Mouse (Mus musculus) megakaryocyte-erythroid progenitor cell, adult 5 weeks (primary cell): ENCODE results near the gene BC049715. TPM values are rescaled to one million over a fixed set of nuclear protein-coding genes. Genes with fewer than 3 reads are reported as not detected.

Experiments used
- polyA plus RNA-seq: library from polyadenylated mRNA; stranded (reverse); fragments of >175 nt; gene quantifications from 2 replicates; pipeline ENCODE4 v1.2.3, GENCODE M21; 2012

The BC049715 gene
- polyA plus RNA-seq = 2.3 and 4.9 TPM in 2 replicates

DNA sequence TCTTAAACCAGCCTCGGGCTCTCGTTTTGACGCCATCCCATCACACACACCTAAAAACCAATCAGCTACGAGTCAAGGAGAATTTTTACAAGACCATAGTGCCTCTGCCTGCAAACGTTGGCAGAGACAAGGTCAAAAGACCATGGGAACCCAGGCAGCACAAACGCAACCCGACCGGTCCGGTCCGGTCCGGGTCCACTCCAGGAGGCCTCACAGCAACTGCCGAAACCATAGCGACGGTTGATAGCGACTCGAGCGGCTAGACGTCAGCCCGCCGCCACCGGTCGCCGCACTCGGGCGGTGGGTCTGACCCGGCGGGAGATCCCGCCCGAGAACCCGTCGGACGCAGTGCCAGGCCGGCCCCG, at the start of gene BC049715:
BC049715 (plus strand) TSS at position 111 of the 365 bp plus-strand sequence.

DNA sequence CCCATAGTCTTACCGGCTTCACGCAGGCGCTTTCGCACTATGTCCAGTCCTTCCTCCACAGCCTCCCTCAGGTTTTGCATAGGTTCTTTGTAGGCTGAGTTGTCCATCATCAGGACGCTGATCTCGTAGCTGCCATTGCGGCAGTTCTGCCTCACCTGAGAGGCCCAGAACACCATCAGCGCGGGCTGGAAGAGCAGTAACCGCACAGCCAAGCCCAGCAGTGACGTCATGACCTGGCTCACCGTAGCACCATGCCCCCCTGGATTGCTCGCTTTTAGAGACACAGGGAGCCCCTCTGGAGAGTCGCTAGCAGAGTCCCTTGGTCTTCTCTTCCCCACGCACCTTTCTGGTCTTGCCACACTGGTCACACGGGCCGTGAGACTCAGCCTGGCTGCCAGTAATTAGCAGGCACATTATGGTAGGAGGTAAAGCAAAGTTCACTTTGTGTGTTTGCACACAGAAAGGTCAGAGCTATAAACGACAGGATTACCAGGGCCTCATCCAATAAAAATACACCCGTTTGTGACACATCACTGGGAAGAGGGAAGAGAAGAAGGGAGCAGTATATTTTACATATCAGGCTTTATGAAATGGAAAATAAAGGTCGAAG, 45.9 kb upstream of the BC049715 start, which contains the start of gene Gucy2c:
Gucy2c (minus strand) TSS at position 389 of the 610 bp plus-strand sequence.

DNA sequence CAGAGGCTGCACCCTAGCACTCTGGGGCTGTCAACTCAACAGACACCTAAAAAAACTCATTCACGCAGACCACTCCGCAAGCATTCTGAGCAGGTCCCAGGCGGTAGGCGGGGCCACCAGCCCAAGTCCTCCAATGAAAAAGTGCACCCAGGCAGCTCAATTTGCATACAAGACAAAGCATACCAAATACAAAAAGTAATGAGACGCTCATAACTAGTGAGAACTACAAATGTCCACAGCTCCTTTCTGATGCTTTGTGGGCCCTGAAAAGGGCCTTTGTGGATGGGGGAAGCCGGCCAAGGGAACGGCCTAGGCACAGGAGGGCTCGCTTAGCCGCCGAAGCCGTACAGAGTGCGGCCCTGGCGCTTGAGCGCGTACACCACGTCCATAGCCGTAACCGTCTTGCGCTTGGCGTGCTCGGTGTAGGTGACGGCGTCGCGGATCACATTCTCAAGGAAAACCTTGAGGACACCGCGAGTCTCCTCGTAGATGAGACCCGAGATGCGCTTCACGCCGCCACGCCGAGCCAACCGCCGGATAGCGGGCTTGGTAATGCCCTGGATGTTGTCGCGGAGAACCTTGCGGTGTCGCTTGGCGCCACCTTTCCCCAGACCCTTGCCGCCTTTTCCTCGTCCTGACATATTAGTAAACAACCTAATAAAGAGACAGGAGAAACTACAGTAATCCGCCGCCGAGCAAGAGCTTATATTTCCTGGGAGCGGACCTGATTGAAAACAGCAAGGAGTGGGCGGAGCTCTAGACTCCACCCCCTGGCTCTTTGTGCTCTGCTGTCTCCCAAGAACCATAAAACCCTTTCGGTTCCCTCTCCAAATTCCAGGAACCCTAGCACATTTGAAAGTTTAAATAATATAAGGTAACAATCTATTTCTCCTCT, 23.4 kb upstream of the BC049715 start, which contains the start of gene Hist4h4:
Hist4h4 (minus strand) TSS at position 677 of the 895 bp plus-strand sequence.

DNA sequence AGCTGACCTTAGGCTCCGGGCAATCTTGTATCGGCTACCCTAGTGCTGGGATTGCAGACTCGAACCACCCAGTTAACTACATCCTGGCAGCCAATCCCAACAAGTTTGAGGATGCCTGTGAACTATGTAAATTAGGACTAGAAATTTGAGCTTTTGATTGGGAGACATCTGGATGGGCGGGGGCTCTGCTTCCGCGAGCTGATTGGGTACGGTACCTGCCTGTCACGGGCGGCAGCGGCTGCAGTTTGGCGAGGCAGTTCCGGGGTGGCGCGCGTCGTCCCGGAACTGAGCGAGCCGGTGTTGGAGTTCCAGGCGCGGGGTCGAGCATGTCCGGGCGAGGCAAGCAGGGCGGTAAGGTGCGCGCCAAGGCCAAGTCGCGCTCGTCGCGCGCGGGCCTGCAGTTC, 19.4 kb upstream of the BC049715 start, which contains the start of gene H2afj:
H2afj (plus strand) TSS at position 231 of the 404 bp plus-strand sequence.

DNA sequence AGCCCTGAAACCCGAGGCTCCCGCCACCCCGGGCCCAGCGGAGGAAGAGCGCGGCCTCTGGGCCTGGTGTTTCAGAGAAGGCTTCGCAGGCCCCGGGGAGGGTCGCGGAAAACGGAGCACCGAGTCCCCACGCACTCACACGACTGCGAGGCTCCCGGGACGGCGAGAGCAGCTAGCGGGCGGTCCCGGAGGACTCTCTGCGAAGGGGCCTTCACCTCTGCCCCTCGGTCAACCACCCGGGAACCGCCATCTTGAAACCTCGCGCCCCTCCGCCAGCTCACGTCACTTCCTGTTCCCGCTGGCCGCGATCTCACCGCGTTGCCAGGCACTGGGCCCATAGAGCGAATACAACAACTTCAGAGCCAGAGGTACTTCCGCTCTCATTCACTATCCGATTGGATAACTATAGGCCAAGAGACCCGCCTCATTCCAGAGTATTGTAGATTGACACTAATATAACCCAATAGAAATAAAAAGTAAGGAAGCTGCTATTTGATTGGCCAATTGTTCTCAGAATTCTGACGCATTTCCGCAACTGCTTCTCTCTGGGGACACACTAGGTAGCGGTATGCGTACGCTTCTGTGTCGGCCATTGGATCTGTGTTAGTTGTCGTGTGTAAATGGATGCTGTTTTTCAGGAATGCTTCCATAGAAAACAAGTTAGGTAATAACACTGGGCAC, 595 bp downstream of the BC049715 start, which contains the start of gene Wbp11:
Wbp11 (minus strand) TSS at position 353 of the 681 bp plus-strand sequence.

DNA sequence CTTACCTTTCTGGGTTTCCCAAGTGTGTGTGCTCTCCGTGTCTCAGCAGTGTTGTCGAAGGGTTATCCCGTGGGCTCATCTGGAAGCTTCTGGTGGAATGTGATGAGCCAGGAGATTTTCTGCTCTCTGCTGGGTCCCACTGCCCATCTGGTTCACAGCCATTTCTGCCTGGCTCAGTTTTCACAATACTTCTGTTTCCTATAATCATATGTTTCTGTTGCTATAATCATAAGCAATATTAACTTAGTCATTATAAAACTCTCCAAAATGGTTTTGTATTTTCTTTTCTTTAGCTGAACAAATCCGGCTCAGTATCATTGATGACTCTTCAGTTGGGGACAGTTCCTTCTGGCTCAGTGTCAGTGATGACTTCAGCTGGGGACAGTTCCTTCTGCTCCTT, 7.9 kb downstream of the BC049715 start, which contains the start of gene Smco3:
Smco3 (minus strand) TSS at position 101 of the 400 bp plus-strand sequence.

DNA sequence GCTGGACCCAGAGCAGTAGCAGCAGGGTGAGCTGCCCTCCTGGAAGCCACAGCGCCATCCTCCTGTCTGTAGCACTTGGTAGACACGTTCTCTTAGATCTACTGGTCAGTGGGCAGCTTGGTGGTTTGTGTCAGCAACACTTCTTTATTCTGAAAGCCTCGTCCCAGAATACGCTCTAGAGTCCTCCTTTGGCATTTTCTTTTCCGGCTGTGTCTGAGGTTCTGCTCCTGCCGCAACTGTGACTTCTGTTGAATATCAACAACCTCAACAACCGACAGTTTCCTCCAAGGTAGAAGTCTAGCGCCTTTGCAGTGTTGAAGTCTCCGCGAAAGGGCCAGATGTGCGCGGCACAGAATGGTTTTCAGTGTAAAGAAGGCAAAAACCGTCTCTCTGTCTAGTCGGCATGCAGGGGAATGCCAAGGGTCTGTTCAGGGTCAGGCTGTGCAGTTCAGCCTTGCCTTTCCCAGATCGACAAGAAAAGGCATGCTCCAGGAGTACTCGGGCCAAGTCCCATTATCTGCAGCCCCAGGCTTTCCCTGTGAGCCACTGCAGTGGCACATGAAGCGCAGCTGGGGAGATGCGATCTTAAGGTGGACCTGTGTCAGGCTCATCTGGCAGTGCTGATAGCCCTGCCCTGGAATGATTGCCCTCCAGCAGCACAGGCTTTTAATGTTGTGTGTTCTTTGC, 29.9 kb downstream of the BC049715 start, which contains the start of gene Art4:
Art4 (minus strand) TSS at position 548 of the 687 bp plus-strand sequence.

DNA sequence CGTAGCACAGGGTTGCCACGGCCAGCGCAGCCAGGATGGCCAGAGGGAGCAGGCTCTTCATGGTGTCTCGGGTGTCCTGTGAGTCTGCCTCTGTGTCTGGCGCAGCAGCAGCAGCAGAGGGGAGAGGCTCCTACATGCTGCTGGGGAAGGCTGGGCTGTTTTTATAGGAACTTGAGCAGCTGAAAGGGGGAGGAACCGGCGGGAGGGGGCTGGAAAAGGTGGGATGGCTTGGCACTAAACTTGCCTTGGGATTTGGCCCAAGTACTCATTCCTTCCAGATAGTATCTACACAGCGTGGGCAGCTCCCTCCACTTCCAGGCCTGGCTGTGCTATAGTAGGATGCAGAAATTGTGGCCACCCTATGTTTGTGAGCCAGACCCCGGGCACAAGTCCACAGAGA, 48.2 kb downstream of the BC049715 start, which contains the start of gene Mgp:
Mgp (minus strand) TSS at position 154 of the 400 bp plus-strand sequence.

Other genes with a start within 250 kb of the BC049715 start
- gene Plbd1, start 165.7 kb upstream of the BC049715 start, polyA plus RNA-seq = 19.4 and 21.6 TPM in 2 replicates
- gene Gucy2c, start 45.9 kb upstream of the BC049715 start, polyA plus RNA-seq = not detected in 2 replicates
- 0.93 and 1.2 TPM in 2 replicates for gene Hist4h4, start 23.2 kb upstream of the BC049715 start, polyA plus RNA-seq
- gene H2afj, start 19.4 kb upstream of the BC049715 start, polyA plus RNA-seq = 545 and 575 TPM in 2 replicates
- gene Wbp11, start 607 bp downstream of the BC049715 start, polyA plus RNA-seq = 221 and 222 TPM in 2 replicates
- gene Smco3, start 7.8 kb downstream of the BC049715 start, polyA plus RNA-seq = not detected in 2 replicates
- gene Art4, start 30.1 kb downstream of the BC049715 start, polyA plus RNA-seq = 1.3 and 1.8 TPM in 2 replicates
- not detected in 2 replicates for gene Mgp, start 48.2 kb downstream of the BC049715 start, polyA plus RNA-seq
- not detected in 2 replicates for gene Erp27, start 94.6 kb downstream of the BC049715 start, polyA plus RNA-seq
- 0.02 and 0.12 TPM in 2 replicates for gene Pde6h, start 96.2 kb downstream of the BC049715 start, polyA plus RNA-seq
- 228 and 280 TPM in 2 replicates for gene Arhgdib, start 114.3 kb downstream of the BC049715 start, polyA plus RNA-seq